In genomic region chr14:64512726-64513125, GRCm38 (mm10) we compare ENCODE assay signal across 16 mouse cellular contexts.
DNase-seq lines count a peak whose midpoint lies in the region; ATAC-seq lines count a peak whose summit lies in the region.
"Had no signal": no experiment of that assay in that cellular context is flagged by ENCODE, and none has a peak within 500 bp of the region (broad histone marks: within the 10 kb centered on the region; RNA-seq: fewer than 3 reads in every experiment).

No protein-coding gene starts in this region.

- H3K9ac ChIP-seq in midbrain, embryonic 15.5 days: no peak overlapping the region
- no peak overlapping the region for H3K9ac ChIP-seq in midbrain, embryonic 13.5 days (replicated peaks)
- no peak overlapping the region for H3K9ac ChIP-seq in heart, embryonic 11.5 days (ENCODE audit: low read depth, low read length)
- H3K9ac ChIP-seq: embryonic facial prominence, embryonic 15.5 days; kidney, embryonic 15.5 days; limb, embryonic 13.5 days had no signal

- DNase-seq in frontal cortex, postnatal 36 days (ENCODE audit: low spot score in 2 of 2): no peak
- peak; percentile 53 for DNase-seq in cerebellum, adult 11 months
- peak; percentile 73 for DNase-seq in cerebellum, postnatal 14 days
- no peak for DNase-seq in thymus, postnatal 10 days (ENCODE audit: low spot score in 2 of 2)
- DNase-seq: adrenal gland, postnatal 25 days; lung, adult 2 months; thymus, postnatal 36 days had no signal

- H3K9me3 ChIP-seq in midbrain, embryonic 15.5 days: no peaks in the 10 kb centered on the region
- no peaks in the 10 kb centered on the region for H3K9me3 ChIP-seq in midbrain, embryonic 13.5 days
- no peaks in the 10 kb centered on the region for H3K9me3 ChIP-seq in heart, embryonic 11.5 days (replicated peaks; ENCODE audit: control insufficient read depth, low read length)
- H3K9me3 ChIP-seq: embryonic facial prominence, embryonic 15.5 days; G1E; kidney, embryonic 15.5 days; limb, embryonic 13.5 days had no signal

- no peaks in the 10 kb centered on the region for H3K36me3 ChIP-seq in midbrain, embryonic 15.5 days (replicated peaks)
- H3K36me3 ChIP-seq in midbrain, embryonic 13.5 days: no peaks in the 10 kb centered on the region
- no peaks in the 10 kb centered on the region for H3K36me3 ChIP-seq in heart, embryonic 11.5 days (ENCODE audit: control insufficient read depth, insufficient read depth, low read length)
- H3K36me3 ChIP-seq: embryonic facial prominence, embryonic 15.5 days; G1E; kidney, embryonic 15.5 days; limb, embryonic 13.5 days had no signal

- peaks cover 4% of the 10 kb centered on the region; the same call in 1 of the 2 replicates for H3K4me1 ChIP-seq in midbrain, embryonic 15.5 days
- H3K4me1 ChIP-seq in midbrain, embryonic 13.5 days (replicated peaks): no peaks in the 10 kb centered on the region; the same call in 1 of the 2 replicates
- H3K4me1 ChIP-seq in heart, embryonic 11.5 days (ENCODE audit: control insufficient read depth, insufficient read depth, low read length): no peaks in the 10 kb centered on the region
- H3K4me1 ChIP-seq: embryonic facial prominence, embryonic 15.5 days; kidney, embryonic 15.5 days; limb, embryonic 13.5 days had no signal

- H3K4me3 ChIP-seq in midbrain, embryonic 15.5 days: no peak overlapping the region
- no peak overlapping the region for H3K4me3 ChIP-seq in midbrain, embryonic 13.5 days (replicated peaks)
- no peak overlapping the region for H3K4me3 ChIP-seq in heart, embryonic 11.5 days (ENCODE audit: low read depth, low read length)
- H3K4me3 ChIP-seq: embryonic facial prominence, embryonic 15.5 days; kidney, embryonic 15.5 days; limb, embryonic 13.5 days; myocyte had no signal

- H3K27me3 ChIP-seq in midbrain, embryonic 15.5 days (replicated peaks): no peaks in the 10 kb centered on the region
- H3K27me3 ChIP-seq in midbrain, embryonic 13.5 days: no peaks in the 10 kb centered on the region
- H3K27me3 ChIP-seq in heart, embryonic 11.5 days (ENCODE audit: control insufficient read depth, insufficient read depth, low read length): no peaks in the 10 kb centered on the region
- H3K27me3 ChIP-seq: embryonic facial prominence, embryonic 15.5 days; kidney, embryonic 15.5 days; limb, embryonic 13.5 days had no signal

- H3K4me2 ChIP-seq in midbrain, embryonic 15.5 days: no peak overlapping the region
- no peak overlapping the region for H3K4me2 ChIP-seq in midbrain, embryonic 13.5 days (replicated peaks)
- no peak overlapping the region for H3K4me2 ChIP-seq in heart, embryonic 11.5 days
- H3K4me2 ChIP-seq: embryonic facial prominence, embryonic 15.5 days; kidney, embryonic 15.5 days; limb, embryonic 13.5 days had no signal

- peak overlapping the region; percentile 34; the same call in 1 of the 2 replicates for H3K27ac ChIP-seq in midbrain, embryonic 15.5 days
- H3K27ac ChIP-seq in midbrain, embryonic 13.5 days: no peak overlapping the region
- no peak overlapping the region for H3K27ac ChIP-seq in heart, embryonic 11.5 days (ENCODE audit: low read depth, low read length)
- H3K27ac ChIP-seq: embryonic facial prominence, embryonic 15.5 days; kidney, embryonic 15.5 days; limb, embryonic 13.5 days had no signal

- WGBS in midbrain, embryonic 15.5 days: 50% methylated on average over 7 of the region's 7 CpGs
- WGBS in midbrain, embryonic 13.5 days: 73% methylated on average over 7 of the region's 7 CpGs
- 72% methylated on average over 7 of the region's 7 CpGs for WGBS in heart, embryonic 11.5 days (ENCODE audit: insufficient replicate concordance)

- peak; percentile 55; the same call in 1 of the 2 replicates for ATAC-seq in frontal cortex, adult (ENCODE audit: low TSS enrichment)
- no peak for ATAC-seq in midbrain, embryonic 15.5 days (replicated peaks)
- no peak for ATAC-seq in midbrain, embryonic 13.5 days
- ATAC-seq in heart, embryonic 11.5 days (replicated peaks; ENCODE audit: insufficient number of reproducible peaks, low FRiP score, low TSS enrichment): no peak

Comparison
In these comparisons a context has a peak if more than half of its experiments do, and no peak if none do; other contexts are left out.
1. DNase-seq: peak in cerebellum, adult 11 months (single experiment) and cerebellum, postnatal 14 days (2 of 2); none in frontal cortex, postnatal 36 days (0 of 2) and thymus, postnatal 10 days (0 of 2).